9 mouse cellular contexts compared by ENCODE assay signal in genomic region chr1:177940422-177940977, GRCm38 (mm10). TPM values are rescaled to one million over a fixed set of nuclear protein-coding genes. Genes with fewer than 3 reads are reported as not detected.
DNase-seq lines count a peak whose midpoint lies in the region; ATAC-seq and TF ChIP-seq lines count a peak whose summit lies in the region.
"Not testable (repeated sequence)": the region's sequence is repeated elsewhere in the genome, so short reads cannot be mapped to it uniquely, and the experiment has no call there.
"Had no signal": no experiment of that assay in that cellular context is flagged by ENCODE, and none has a peak within 500 bp of the region (broad histone marks: within the 10 kb centered on the region; RNA-seq: fewer than 3 reads in every experiment).

No protein-coding gene starts in this region.

- DNase-seq in NIH3T3 (ENCODE audit: low read depth) = peak; percentile 36
- peak; percentile 15 for DNase-seq in embryonic facial prominence, embryonic 10.5 days (ENCODE audit: low spot score)
- DNase-seq in kidney, postnatal 0 days (ENCODE audit: low spot score) = peak; percentile 44
- not testable (repeated sequence) for DNase-seq in lung, adult 2 months; stomach, postnatal 0 days (ENCODE audit: low spot score)
- DNase-seq in midbrain, embryonic 14.5 days = peak; percentile 23

- TF ChIP-seq POLR2A in lung, adult 2 months (IDR thresholded peaks at IDR 0.05; ENCODE audit: borderline replicate concordance, extremely low read depth, low read depth, low read length) = not testable (repeated sequence)

- not testable (repeated sequence) for H3K36me3 ChIP-seq in embryonic facial prominence, embryonic 10.5 days (replicated peaks); hindbrain, embryonic 16.5 days (ENCODE audit: control insufficient read depth, insufficient read depth, low read length); kidney, postnatal 0 days (ENCODE audit: insufficient read depth, low read length); midbrain, embryonic 14.5 days (ENCODE audit: control insufficient read depth, insufficient read depth, low read length); stomach, postnatal 0 days (ENCODE audit: control insufficient read depth, insufficient read depth, low read length)

- 5% methylated on average over 4 of the region's 4 CpGs for WGBS in embryonic facial prominence, embryonic 10.5 days
- WGBS in hindbrain, embryonic 16.5 days = 2% methylated on average over 3 of the region's 4 CpGs
- WGBS in kidney, postnatal 0 days = 0% methylated on average over 3 of the region's 4 CpGs
- WGBS in lung, adult 2 months = 2% methylated on average over 3 of the region's 4 CpGs
- 0% methylated on average over 2 of the region's 4 CpGs for WGBS in midbrain, embryonic 14.5 days
- WGBS in stomach, postnatal 0 days = 6% methylated on average over 3 of the region's 4 CpGs

- H3K4me1 ChIP-seq in embryonic facial prominence, embryonic 10.5 days; hindbrain, embryonic 16.5 days (ENCODE audit: control insufficient read depth, insufficient read depth, low read depth, low read length); kidney, postnatal 0 days (replicated peaks; ENCODE audit: insufficient read depth, low read length); lung, adult 2 months (ENCODE audit: control insufficient read depth, insufficient read depth, low read length); midbrain, embryonic 14.5 days (ENCODE audit: control insufficient read depth, insufficient read depth, low read length); stomach, postnatal 0 days (replicated peaks; ENCODE audit: control insufficient read depth, insufficient read depth): not testable (repeated sequence)

- peak; percentile 50; the same call in 1 of the 2 replicates for ATAC-seq in frontal cortex, adult (ENCODE audit: low TSS enrichment)
- 0 out of 2 replicates have a peak, but pooled peaks have one; percentile 60 for ATAC-seq in hindbrain, embryonic 16.5 days
- peak; percentile 49 for ATAC-seq in kidney, postnatal 0 days (replicated peaks; ENCODE audit: low FRiP score, low read depth)
- 0 out of 2 replicates have a peak, but pooled peaks have one; percentile 20 for ATAC-seq in midbrain, embryonic 14.5 days (ENCODE audit: low FRiP score, low TSS enrichment)
- 0 out of 2 replicates have a peak, but pooled peaks have one; percentile 47 for ATAC-seq in stomach, postnatal 0 days (ENCODE audit: low FRiP score, low TSS enrichment)

- TF ChIP-seq EP300 in stomach, postnatal 0 days (optimal IDR thresholded peaks at IDR 0.05) = not testable (repeated sequence)

- TF ChIP-seq CTCF in kidney, postnatal 0 days (IDR thresholded peaks at IDR 0.05; ENCODE audit: low read depth) = peak; percentile 64
- TF ChIP-seq CTCF in lung, adult 2 months (IDR thresholded peaks at IDR 0.05; ENCODE audit: insufficient read depth, low read length) = peak; percentile 4; the same call in 1 of the 2 replicates
- TF ChIP-seq CTCF in stomach, postnatal 0 days (IDR thresholded peaks at IDR 0.05; ENCODE audit: low read depth) = peak; percentile 67

- H3K9ac ChIP-seq in hindbrain, embryonic 16.5 days (ENCODE audit: low read depth, low read length); kidney, postnatal 0 days (ENCODE audit: low read depth, low read length); midbrain, embryonic 14.5 days (replicated peaks; ENCODE audit: low read length); stomach, postnatal 0 days (ENCODE audit: low read length): not testable (repeated sequence)

- not testable (repeated sequence) for H3K27ac ChIP-seq in embryonic facial prominence, embryonic 10.5 days (replicated peaks); hindbrain, embryonic 16.5 days (ENCODE audit: low read depth, low read length); kidney, postnatal 0 days; midbrain, embryonic 14.5 days (replicated peaks; ENCODE audit: low read depth, low read length); stomach, postnatal 0 days (replicated peaks)

- H3K9me3 ChIP-seq in embryonic facial prominence, embryonic 10.5 days; hindbrain, embryonic 16.5 days (ENCODE audit: control insufficient read depth, low read length); kidney, postnatal 0 days (replicated peaks; ENCODE audit: low read length); midbrain, embryonic 14.5 days (ENCODE audit: control insufficient read depth, low read length); stomach, postnatal 0 days (ENCODE audit: control insufficient read depth, low read length): not testable (repeated sequence)

- not testable (repeated sequence) for H3K27me3 ChIP-seq in embryonic facial prominence, embryonic 10.5 days (replicated peaks; ENCODE audit: low read depth, poor library complexity, severe bottlenecking); hindbrain, embryonic 16.5 days (replicated peaks; ENCODE audit: control insufficient read depth, insufficient read depth, low read length); kidney, postnatal 0 days (ENCODE audit: insufficient read depth, low read length); midbrain, embryonic 14.5 days (ENCODE audit: control insufficient read depth, insufficient read depth, low read length); stomach, postnatal 0 days (ENCODE audit: control insufficient read depth, insufficient read depth, low read length)

- H3K4me2 ChIP-seq in hindbrain, embryonic 16.5 days (ENCODE audit: low read length); kidney, postnatal 0 days (ENCODE audit: low read length); midbrain, embryonic 14.5 days (ENCODE audit: low read length); stomach, postnatal 0 days (replicated peaks; ENCODE audit: low read depth): not testable (repeated sequence)

- H3K4me3 ChIP-seq in embryonic facial prominence, embryonic 10.5 days; hindbrain, embryonic 16.5 days (ENCODE audit: low read length); kidney, postnatal 0 days (replicated peaks; ENCODE audit: low read depth, low read length); lung, adult 2 months (replicated peaks; ENCODE audit: extremely low read depth, low read depth, low read length); midbrain, embryonic 14.5 days (replicated peaks; ENCODE audit: low read depth, low read length); stomach, postnatal 0 days (ENCODE audit: low read depth, low read length): not testable (repeated sequence)

RNA-seq across cellular contexts. Expression of gene Catspere2, which starts 42.7 kb away (rescaled TPM):
- 0.09 and 0.12 TPM in 2 replicates for polyA plus RNA-seq in embryonic facial prominence, embryonic 10.5 days (2016; fragmentation: Nextera tagmentation; extraction: Ambion mirVana)
- polyA plus RNA-seq in hindbrain, embryonic 16.5 days (2015; fragmentation: Nextera tagmentation; extraction: Ambion mirVana) = 0.44 and 0.50 TPM in 2 replicates
- 0.66 and 0.69 TPM in 2 replicates for polyA plus RNA-seq in kidney, postnatal 0 days (2015; fragmentation: Nextera tagmentation; extraction: Ambion mirVana)
- polyA plus RNA-seq in lung, adult 2 months (2012; rRNA removed) = 1.4 and 2.3 TPM in 2 replicates
- 0.11 and 0.26 TPM in 2 replicates for polyA plus RNA-seq in midbrain, embryonic 14.5 days (2014; fragmentation: Nextera tagmentation; extraction: Ambion mirVana)
- polyA plus RNA-seq in stomach, postnatal 0 days (2015; fragmentation: Nextera tagmentation; extraction: Ambion mirVana) = 0.31 and 0.36 TPM in 2 replicates
- polyA plus RNA-seq: G1E had no signal

Comparison
In these comparisons a context has a peak if more than half of its experiments do, and no peak if none do; other contexts are left out.
1. CTCF ChIP-seq: peak in every context shown above with its lines; median percentile 67 in stomach, postnatal 0 days; 64 in kidney, postnatal 0 days; 4 in lung, adult 2 months.